Mouse (Mus musculus) megakaryocyte, embryonic 14.5 days (primary cell): ENCODE data around the gene Meox1.

ENCODE experiments used
- FLI1 ChIP-seq: IDR thresholded peaks from 2 replicates; pipeline ENCODE4 v1.6.1; 2012; ENCODE audit warnings: low read length, inconsistent platforms, mixed read lengths
- GATA1 ChIP-seq: IDR thresholded peaks from 3 replicates; pipeline ENCODE4 v1.6.1; 2012; ENCODE audit warnings: mixed read lengths, low read length, inconsistent platforms, borderline replicate concordance

GRCm38 (mm10) chr11:101881604-101882071 is 12.5 kb downstream of the Meox1 start:
- TF ChIP-seq GATA1 (no peak), FLI1 (no peak)
